Mouse (Mus musculus): ENCODE measurements around the gene Slpi. TPM values are rescaled to one million over a fixed set of nuclear protein-coding genes. Genes with fewer than 3 reads are reported as not detected.

The Slpi gene
- polyA plus RNA-seq, 1 experiment from 2014 or later, result 2.2 TPM

DNA sequence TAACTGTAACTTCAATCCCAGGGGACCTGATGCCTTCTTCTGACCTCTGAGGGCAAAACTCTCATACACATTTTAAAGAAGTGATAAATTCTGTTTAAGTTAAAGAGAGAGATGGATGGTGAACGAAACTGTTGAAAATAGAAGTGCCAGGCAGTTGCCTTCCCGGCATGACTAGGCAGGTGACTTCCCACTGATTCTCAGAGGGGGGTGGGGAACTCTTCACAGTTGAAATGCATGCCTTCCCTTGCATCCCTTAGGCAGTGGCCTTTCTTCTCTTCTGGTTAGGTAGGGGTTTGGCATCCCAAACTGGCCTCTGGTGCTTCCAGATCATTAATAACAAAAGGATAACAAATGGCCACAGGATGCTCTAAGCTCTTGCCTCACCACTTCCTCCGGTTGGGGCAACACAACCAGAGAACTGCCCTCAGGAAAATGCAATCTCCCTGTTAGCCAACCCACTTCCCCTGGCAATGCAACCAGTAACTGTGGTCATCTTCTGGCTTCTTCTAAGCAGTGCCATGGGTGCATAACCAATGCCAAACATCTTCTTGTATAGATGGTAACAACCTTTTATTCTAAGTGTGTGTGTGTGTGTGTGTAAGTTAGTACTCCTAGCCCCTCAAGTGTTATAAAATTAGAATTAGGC lies 16.4 kb downstream of the Slpi start:
- Histone ChIP-seq H3K4me2 (no peak overlapping the region), H3K4me1 (no peaks in the 10 kb centered on the region), H3K36me3 (no peaks in the 10 kb centered on the region), H3K4me3 (no peak overlapping the region), H3K27me3 (no peaks in the 10 kb centered on the region), H3K27ac (no peak overlapping the region), H3K9ac (no peak overlapping the region), H3K9me3 (no peaks in the 10 kb centered on the region)
- 31% methylated on average over 3 of the region's 3 CpGs for WGBS
- no peak for ATAC-seq (ENCODE audit: insufficient number of reproducible peaks, insufficient read depth, low FRiP score, low TSS enrichment, low read depth)

DNA sequence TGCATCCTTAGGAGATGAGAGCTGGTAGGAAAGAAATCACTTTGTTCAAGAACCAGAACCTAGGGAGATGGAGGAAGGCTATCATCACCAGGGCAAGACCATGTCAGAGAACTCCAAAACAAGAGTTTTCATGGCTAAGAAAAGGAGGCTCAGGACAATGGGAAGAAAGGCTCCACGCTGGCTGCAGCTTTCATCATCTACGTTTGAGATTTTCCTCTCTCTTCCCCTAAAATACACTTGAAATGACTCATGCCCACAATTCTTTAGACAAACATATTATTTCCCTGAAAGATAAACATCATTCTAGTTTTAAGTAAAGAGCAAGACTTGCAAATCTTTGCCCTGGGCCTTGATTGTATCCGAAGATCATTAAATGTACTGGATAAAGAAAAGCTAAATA lies 17.5 kb downstream of the Slpi start:
- Histone ChIP-seq H3K9me3 (no peaks in the 10 kb centered on the region), H3K27ac (no peak overlapping the region), H3K27me3 (no peaks in the 10 kb centered on the region), H3K9ac (no peak overlapping the region), H3K4me1 (no peaks in the 10 kb centered on the region), H3K4me3 (no peak overlapping the region), H3K4me2 (no peak overlapping the region), H3K36me3 (no peaks in the 10 kb centered on the region)
- no peak for ATAC-seq (ENCODE audit: insufficient number of reproducible peaks, insufficient read depth, low FRiP score, low TSS enrichment, low read depth)
- WGBS, result 81% methylated on average over 3 of the region's 3 CpGs

DNA sequence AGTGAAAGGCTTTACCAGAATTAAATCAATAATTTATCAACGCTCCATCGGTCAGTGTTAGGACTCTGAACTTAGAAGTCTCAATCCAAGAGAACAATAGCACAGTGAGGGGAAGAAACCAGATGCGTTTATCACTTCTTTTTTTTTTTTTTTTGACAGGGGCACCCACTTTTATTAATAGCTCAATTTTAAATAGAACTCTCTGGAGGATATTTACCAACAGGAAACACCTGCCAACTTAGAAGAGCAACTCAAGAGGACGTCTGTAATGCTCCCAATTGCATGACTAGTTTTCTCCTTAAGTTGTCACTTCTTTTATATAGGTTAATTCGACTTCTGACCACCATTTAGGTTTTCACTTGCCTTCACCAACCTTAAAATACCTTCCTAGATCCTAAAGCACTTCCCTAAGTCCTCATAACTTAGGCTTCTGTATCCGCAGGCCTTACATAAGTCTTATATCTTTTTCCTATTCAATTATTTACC lies 20.2 kb downstream of the Slpi start:
- no peaks in the 10 kb centered on the region for H3K36me3 ChIP-seq
- no peak overlapping the region for H3K4me2 ChIP-seq
- H3K27ac ChIP-seq, result no peak overlapping the region
- H3K4me3 ChIP-seq, result no peak overlapping the region
- H3K4me1 ChIP-seq, result no peaks in the 10 kb centered on the region
- no peaks in the 10 kb centered on the region for H3K27me3 ChIP-seq
- ATAC-seq (ENCODE audit: insufficient number of reproducible peaks, insufficient read depth, low FRiP score, low TSS enrichment, low read depth), result no peak
- 82% methylated on average over 6 of the region's 6 CpGs for WGBS
- no peak overlapping the region for H3K9ac ChIP-seq
- no peaks in the 10 kb centered on the region; the same call in 1 of the 2 replicates for H3K9me3 ChIP-seq

DNA sequence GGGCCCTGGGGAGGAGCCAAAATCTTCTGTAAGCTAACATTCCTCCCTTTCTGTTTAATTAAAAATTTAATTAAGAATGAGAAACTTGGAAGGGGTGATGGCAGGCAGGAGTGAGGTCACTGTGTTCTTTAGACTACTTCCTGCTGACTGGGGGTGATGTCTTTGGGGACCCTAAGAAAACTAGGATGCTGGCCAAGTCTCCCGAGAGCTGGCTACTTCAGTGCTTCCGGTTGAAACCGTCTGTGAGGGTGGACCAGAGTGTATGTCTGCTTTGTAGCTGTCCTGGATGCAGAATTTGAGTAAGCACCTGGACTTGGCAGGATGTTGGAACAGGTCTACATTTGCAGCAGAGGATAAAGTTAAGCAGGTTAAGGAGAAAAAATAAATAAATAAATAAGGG lies 21.9 kb downstream of the Slpi start:
- Histone ChIP-seq H3K36me3 (no peaks in the 10 kb centered on the region), H3K27me3 (peaks cover 6% of the 10 kb centered on the region), H3K9ac (no peak overlapping the region), H3K4me3 (no peak overlapping the region), H3K9me3 (no peaks in the 10 kb centered on the region; the same call in 1 of the 2 replicates), H3K27ac (no peak overlapping the region), H3K4me1 (no peaks in the 10 kb centered on the region), H3K4me2 (no peak overlapping the region)
- ATAC-seq (ENCODE audit: insufficient number of reproducible peaks, insufficient read depth, low FRiP score, low TSS enrichment, low read depth), result no peak
- 68% methylated on average over 3 of the region's 3 CpGs for WGBS

DNA sequence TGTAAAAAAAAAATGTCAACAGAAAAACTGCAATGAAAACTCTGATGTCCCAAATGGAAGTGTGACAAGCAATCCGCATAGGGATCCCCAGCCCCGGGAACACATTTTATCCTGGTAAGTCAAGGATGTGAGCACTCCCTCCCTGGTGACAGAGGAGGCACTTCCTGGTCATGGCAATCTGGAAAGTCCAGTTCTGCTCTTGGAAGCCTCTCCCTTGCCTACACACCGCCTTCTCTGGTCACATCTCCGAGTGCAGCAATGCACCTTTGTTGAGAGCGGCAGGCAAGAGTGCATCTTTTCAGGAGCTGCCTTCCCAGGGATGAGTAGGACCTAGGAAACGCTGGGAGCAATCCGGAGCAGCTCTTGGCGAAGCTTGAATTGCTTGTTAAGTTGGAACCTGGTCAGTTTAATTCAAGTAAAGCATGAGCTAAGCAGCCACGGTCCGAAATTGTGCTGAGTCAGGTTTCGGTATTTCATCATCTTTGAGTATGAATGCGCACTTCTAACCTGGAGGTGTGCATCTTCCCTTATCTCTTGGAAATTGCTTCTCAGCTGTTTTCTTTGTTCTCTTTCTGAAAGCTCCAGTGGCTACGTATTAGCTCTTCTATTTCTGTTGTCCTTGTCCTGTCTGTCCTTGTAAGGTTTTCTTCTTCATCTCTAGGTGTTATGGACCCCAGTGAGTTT lies 27.8 kb downstream of the Slpi start:
- no peak overlapping the region for H3K27ac ChIP-seq
- H3K9me3 ChIP-seq, result no peaks in the 10 kb centered on the region; the same call in 1 of the 2 replicates
- ATAC-seq (ENCODE audit: insufficient number of reproducible peaks, insufficient read depth, low FRiP score, low TSS enrichment, low read depth), result no peak
- WGBS, result 35% methylated on average over 13 of the region's 13 CpGs
- peaks cover 6% of the 10 kb centered on the region for H3K27me3 ChIP-seq
- no peaks in the 10 kb centered on the region for H3K4me1 ChIP-seq
- H3K4me2 ChIP-seq, result no peak overlapping the region
- H3K36me3 ChIP-seq, result no peaks in the 10 kb centered on the region
- H3K4me3 ChIP-seq, result no peak overlapping the region
- no peak overlapping the region for H3K9ac ChIP-seq

DNA sequence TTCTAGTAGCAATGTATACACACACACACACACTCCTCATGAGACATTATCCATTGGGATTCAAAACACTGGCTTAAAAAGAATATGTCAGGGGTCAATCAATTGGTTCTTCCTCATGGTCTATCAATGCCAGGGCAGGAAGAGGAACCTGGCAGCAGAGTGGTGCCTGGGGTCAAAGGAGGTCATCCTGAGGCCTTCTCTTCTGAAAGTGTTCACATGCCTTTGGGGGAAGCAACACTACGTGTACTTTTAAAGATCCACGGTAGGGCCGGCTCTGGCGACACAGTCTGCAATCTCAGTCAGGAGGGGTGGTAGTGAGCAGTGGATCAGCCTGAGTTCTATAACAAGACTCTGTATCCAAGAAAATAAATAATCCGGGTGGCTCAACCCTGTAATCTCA lies 29.2 kb downstream of the Slpi start:
- Histone ChIP-seq H3K4me3 (no peak overlapping the region), H3K27me3 (peaks cover 6% of the 10 kb centered on the region), H3K9ac (no peak overlapping the region), H3K27ac (no peak overlapping the region), H3K4me1 (no peaks in the 10 kb centered on the region), H3K4me2 (no peak overlapping the region), H3K36me3 (no peaks in the 10 kb centered on the region), H3K9me3 (no peaks in the 10 kb centered on the region)
- ATAC-seq (ENCODE audit: insufficient number of reproducible peaks, insufficient read depth, low FRiP score, low TSS enrichment, low read depth), result no peak
- WGBS, result 72% methylated on average over 5 of the region's 5 CpGs

DNA sequence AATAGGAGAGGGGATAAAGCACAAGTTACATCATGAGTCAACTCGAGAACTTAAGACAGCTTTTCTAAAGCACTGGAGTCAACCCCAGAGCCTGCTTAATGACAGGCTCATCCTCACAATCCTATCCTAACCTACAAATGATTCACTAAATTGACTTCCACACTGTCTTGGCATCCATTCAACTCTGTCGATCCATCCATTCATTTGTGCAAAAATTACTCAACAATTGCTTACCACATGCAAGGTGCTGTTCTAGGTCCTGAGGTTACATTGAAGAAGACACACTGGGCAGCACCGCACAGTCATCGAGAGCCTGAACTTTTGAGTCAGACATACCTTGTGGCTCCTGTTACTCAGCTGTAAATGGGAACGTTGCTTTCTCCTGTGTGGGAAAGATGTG lies 29.9 kb downstream of the Slpi start:
- H3K9me3 ChIP-seq, result no peaks in the 10 kb centered on the region
- H3K9ac ChIP-seq, result no peak overlapping the region
- no peaks in the 10 kb centered on the region for H3K4me1 ChIP-seq
- no peak overlapping the region for H3K4me2 ChIP-seq
- no peaks in the 10 kb centered on the region for H3K36me3 ChIP-seq
- ATAC-seq (ENCODE audit: insufficient number of reproducible peaks, insufficient read depth, low FRiP score, low TSS enrichment, low read depth), result no peak
- H3K27me3 ChIP-seq, result peaks cover 6% of the 10 kb centered on the region
- 82% methylated on average over 5 of the region's 5 CpGs for WGBS
- no peak overlapping the region for H3K27ac ChIP-seq
- H3K4me3 ChIP-seq, result no peak overlapping the region

DNA sequence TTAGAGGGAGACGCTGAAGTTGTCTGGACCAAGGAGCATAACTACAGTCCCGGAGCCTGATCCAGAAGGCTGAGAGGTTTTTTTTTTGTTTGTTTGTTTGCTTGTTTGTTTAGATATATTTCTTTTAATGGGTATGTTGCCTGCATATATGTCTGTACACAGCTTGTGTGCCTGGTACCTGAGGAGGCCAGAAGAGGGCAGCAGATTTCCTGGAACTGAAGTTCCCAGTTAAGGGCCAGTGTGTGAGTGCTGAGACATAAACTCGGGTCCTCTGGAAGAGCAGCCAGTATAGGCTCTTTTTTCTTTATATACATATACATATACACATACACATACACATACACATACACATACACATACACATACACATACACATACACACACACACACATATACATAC lies 30.5 kb downstream of the Slpi start:
- Histone ChIP-seq H3K36me3 (no peaks in the 10 kb centered on the region), H3K27ac (no peak overlapping the region), H3K4me3 (no peak overlapping the region), H3K9me3 (no peaks in the 10 kb centered on the region), H3K9ac (no peak overlapping the region), H3K4me1 (no peaks in the 10 kb centered on the region), H3K4me2 (no peak overlapping the region), H3K27me3 (peaks cover 6% of the 10 kb centered on the region)
- ATAC-seq (ENCODE audit: insufficient number of reproducible peaks, insufficient read depth, low FRiP score, low TSS enrichment, low read depth), result no peak
- WGBS, result 84% methylated on average over 3 of the region's 3 CpGs

DNA sequence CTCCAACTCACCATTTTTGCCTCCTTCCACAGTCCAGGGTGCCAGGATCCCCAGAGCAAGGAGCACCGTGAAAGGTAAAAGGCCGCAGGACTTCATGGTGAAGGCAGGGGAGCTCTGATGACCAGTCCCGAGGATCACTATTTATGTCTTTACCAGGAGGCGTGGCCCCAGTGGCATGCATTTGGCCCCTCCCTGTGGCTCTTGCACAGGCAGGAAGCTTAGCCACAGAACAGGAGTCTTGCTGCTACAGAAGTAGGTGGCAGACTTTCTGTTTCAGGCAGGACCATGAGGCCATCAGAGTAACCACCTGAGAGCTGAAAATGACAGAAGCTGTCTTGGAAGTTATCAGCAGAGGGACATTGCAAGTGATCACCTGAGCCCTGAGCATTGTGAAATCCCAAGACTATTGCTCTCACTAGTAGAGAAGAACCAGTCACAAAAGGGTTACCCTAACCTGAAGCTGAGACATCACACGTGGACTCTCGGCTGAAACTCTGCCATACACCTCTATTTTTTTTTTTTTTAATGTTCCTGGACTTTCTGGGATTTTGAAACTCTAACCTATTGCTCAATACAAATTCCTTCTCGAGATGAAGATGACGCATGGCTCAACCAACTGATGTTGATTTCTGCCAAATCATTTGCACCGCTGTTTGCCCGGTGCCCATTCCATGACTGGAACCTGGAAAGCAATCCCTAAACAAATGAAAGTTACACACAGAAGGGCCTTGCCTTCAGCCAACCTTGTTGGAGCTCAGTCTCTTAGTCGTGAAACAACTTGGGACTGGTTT lies 32.5 kb downstream of the Slpi start:
- H3K4me3 ChIP-seq, result no peak overlapping the region
- no peak for ATAC-seq (ENCODE audit: insufficient number of reproducible peaks, insufficient read depth, low FRiP score, low TSS enrichment, low read depth)
- H3K9me3 ChIP-seq, result no peaks in the 10 kb centered on the region
- 75% methylated on average over 11 of the region's 11 CpGs for WGBS
- H3K27me3 ChIP-seq, result no peaks in the 10 kb centered on the region
- no peak overlapping the region for H3K9ac ChIP-seq
- no peaks in the 10 kb centered on the region for H3K36me3 ChIP-seq
- H3K4me1 ChIP-seq, result no peaks in the 10 kb centered on the region
- H3K4me2 ChIP-seq, result no peak overlapping the region
- H3K27ac ChIP-seq, result no peak overlapping the region

DNA sequence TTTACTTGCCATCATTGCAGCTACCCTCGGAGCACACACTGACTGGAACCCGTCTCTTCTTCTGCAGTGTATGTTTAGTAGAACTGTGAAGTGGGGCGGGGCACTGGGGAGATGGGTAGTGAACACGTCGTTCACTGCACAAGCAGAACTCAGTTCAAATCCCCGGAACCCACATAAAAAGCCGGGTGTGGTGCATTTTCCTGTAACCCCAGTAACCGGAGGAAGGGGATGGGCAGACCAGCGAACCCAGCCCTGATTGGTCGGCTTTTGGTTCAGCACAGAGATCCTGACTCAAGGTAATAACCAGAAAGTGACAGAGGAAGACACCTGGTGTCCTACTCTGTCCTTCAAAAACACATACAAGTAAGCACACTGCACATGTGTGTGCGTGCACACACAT lies 35.5 kb downstream of the Slpi start:
- Histone ChIP-seq H3K4me1 (no peaks in the 10 kb centered on the region), H3K9ac (no peak overlapping the region), H3K27ac (no peak overlapping the region), H3K27me3 (no peaks in the 10 kb centered on the region), H3K9me3 (no peaks in the 10 kb centered on the region), H3K4me3 (no peak overlapping the region), H3K4me2 (no peak overlapping the region), H3K36me3 (no peaks in the 10 kb centered on the region)
- ATAC-seq (ENCODE audit: insufficient number of reproducible peaks, insufficient read depth, low FRiP score, low TSS enrichment, low read depth), result no peak
- 87% methylated on average over 11 of the region's 11 CpGs for WGBS

DNA sequence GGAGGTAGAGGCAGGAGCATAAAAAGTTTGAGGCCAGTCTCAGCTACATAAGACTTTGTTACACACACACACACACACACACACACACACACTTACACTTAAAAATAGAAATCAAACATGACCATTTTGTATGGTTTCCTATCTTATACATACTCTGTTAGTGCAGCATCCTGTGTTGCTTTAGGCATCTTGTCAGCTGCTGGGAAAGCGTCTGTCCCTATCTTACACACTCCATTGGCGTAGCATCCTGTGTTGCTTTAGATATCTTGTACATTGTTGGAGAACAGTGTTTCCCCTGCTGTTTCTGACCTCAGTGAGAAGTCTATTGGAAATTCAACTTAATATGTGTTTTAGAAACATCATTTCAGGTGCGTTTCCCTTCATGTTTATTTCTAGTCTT lies 36.2 kb downstream of the Slpi start:
- Histone ChIP-seq H3K9ac (no peak overlapping the region), H3K4me1 (no peaks in the 10 kb centered on the region), H3K27me3 (no peaks in the 10 kb centered on the region), H3K9me3 (no peaks in the 10 kb centered on the region), H3K4me3 (no peak overlapping the region), H3K36me3 (no peaks in the 10 kb centered on the region), H3K27ac (no peak overlapping the region), H3K4me2 (no peak overlapping the region)
- WGBS, result 86% methylated on average over 3 of the region's 3 CpGs
- ATAC-seq (ENCODE audit: insufficient number of reproducible peaks, insufficient read depth, low FRiP score, low TSS enrichment, low read depth), result no peak

DNA sequence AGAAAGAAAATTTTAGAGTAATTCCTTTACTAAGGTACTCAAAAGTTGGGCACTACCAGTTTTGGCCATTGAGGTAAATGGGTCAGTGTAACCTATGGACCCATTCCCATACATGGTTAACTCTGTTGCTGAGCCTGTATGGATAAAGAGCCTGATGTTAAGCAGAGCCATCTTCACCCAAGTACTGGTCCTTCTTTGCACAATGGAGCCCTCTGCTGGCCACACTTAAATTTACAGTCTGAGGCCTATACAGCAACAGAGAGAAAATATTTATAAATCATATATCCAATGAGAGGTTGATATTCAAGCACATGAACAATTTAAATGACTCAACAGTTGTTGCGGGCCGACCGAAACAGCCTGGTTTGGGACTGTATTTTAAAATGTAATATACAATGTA lies 39.9 kb downstream of the Slpi start:
- H3K9me3 ChIP-seq, result no peaks in the 10 kb centered on the region
- H3K4me2 ChIP-seq, result no peak overlapping the region
- H3K36me3 ChIP-seq, result no peaks in the 10 kb centered on the region
- H3K4me3 ChIP-seq, result no peak overlapping the region
- H3K4me1 ChIP-seq, result no peaks in the 10 kb centered on the region
- ATAC-seq (ENCODE audit: insufficient number of reproducible peaks, insufficient read depth, low FRiP score, low TSS enrichment, low read depth), result no peak
- 97% methylated on average over 3 of the region's 3 CpGs for WGBS
- H3K9ac ChIP-seq, result no peak overlapping the region
- no peaks in the 10 kb centered on the region for H3K27me3 ChIP-seq
- H3K27ac ChIP-seq, result no peak overlapping the region

Measured in embryonic facial prominence, embryonic 13.5 days (tissue).